Mouse (Mus musculus) skeletal muscle tissue, postnatal 0 days (tissue): Measurements from ENCODE around the gene Plppr4. TPM values are rescaled to one million over a fixed set of nuclear protein-coding genes. Genes with fewer than 3 reads are reported as not detected.

Experiments
- microRNA-seq, 2 experiments: library from miRNA; unstranded; fragments of <30 nt; microRNA quantifications; one replicate each; pipeline ENCODE4; 2016
- polyA plus RNA-seq: library from polyadenylated mRNA; unstranded; fragments of >200 nt; fragmentation: Nextera tagmentation; extraction: Ambion mirVana; gene quantifications from 2 replicates; pipeline ENCODE4 v1.2.1, GENCODE M21; 2015

The Plppr4 gene
- 0.11 and 0.15 TPM in 2 replicates for polyA plus RNA-seq

DNA sequence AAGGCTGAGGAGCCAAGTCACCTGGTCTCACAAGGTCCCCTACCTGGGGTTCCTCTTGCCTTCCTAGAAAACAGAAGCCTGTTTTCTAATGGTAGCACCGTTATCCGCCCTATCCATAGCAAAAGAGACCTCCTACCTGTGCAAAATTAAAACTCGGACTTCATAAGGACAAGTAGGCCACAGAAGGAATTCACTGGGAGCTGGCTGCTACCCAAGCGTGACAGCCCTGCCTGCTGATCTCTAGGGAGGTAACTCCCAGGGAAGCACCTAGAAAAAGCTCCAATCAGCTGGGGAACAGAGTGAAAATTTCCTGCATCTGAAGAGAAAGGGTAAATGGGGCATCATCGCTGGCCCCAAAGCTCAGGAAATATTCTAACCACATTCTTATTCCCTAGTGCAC, at the start of gene Plppr4:
Plppr4 (minus strand) TSS at position 349 of the 400 bp plus-strand sequence.

Small RNA genes lying within 50 kb of the gene (microRNA-seq; reads per million reads assigned to microRNA genes)
- gene Gm22408, result 0 reads per million in 2 experiments

Other genes starting within 250 kb of the Plppr4 start
- 0.05 and 0.08 TPM in 2 replicates for gene Plppr5, start 214.0 kb upstream of the Plppr4 start, polyA plus RNA-seq